Mouse (Mus musculus): ENCODE results near the gene Abca8a.
"Not testable (repeated sequence)": the region's sequence is repeated elsewhere in the genome, so short reads cannot be mapped to it uniquely, and the experiment has no call there.

The Abca8a gene

DNA sequence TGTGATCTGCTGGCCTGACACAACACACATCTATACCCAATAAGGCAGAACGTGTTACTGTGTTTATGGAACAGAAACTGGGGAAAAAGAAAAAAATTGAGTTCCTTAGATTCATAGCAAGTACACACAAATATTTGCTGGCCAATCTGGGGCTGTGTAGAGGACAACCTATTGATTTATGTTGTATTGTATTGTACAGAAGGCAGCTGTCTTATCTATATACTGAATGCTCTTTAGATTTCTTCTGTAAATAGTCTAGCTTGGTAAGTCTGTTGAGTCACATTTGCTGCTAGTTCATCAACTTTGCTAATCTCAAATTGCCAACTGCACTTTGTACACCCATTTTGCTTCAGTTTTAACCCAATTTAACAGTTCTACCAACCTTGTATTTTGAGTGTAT lies 107.6 kb downstream of the Abca8a start:
- in situ Hi-C loops (cut with MboI; ENCODE audit: low sequenced_read_pairs) = no loop called here

DNA sequence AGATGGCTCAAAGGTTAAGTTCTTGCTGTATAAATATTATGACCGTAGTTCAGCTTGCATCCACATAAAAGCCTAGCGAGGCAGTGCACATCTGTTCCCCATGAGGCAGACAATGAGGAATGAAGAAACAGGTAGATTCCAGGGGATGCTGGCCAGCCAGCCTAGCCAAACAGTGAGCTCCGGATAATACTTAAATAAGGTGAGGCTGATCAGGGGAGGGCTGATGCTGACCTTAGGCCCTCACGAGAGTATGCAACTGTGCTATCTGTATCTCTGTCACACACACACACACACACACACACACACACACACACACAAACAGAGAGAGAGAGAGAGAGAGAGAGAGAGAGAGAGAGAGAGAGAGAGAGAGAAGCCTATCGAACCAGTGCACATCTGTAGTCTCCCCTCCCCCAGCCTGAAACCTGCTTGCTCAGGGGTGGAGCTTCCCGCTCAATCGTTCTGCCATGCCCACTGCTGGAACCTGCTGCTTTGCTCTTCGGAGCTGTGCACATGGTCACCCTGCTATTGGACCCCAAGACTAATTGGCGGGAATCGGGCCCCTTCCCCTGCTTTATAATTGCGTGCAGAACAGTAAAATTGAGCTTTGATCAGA lies 108.2 kb downstream of the Abca8a start:
- in situ Hi-C loops (cut with MboI; ENCODE audit: low sequenced_read_pairs) = not testable (repeated sequence)

DNA sequence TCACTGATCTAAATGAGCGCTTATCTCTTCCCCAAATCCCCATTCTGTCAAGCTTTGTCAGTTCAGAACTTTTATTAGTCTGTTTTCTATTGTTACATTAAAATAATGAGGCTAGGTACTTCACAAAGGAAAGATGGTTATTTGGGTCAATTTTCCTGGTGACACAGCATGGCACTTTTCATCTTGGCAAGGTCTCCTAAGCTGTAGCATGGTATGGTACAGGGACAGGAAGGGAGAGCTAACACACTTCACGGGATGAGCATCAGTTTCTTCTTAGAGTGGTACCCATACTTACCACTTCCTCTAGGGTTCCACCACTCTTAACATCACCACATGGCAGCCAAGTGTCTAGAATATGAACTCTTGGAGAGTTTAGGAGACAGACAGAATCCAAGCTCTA lies 113.9 kb downstream of the Abca8a start:
- in situ Hi-C loops (cut with MboI; ENCODE audit: low sequenced_read_pairs) = no loop called here

Data from CH12F3 (cell line).